Mouse (Mus musculus): Measurements from ENCODE around the gene Clcn3. TPM values are rescaled to one million over a fixed set of nuclear protein-coding genes. Genes with fewer than 3 reads are reported as not detected.
A peak's percentile ranks its signal among the peaks of the same experiment; 100 is the strongest.

Clcn3 gene
- polyA plus RNA-seq, 1 experiment from 2014 or later = 30.0 TPM

DNA sequence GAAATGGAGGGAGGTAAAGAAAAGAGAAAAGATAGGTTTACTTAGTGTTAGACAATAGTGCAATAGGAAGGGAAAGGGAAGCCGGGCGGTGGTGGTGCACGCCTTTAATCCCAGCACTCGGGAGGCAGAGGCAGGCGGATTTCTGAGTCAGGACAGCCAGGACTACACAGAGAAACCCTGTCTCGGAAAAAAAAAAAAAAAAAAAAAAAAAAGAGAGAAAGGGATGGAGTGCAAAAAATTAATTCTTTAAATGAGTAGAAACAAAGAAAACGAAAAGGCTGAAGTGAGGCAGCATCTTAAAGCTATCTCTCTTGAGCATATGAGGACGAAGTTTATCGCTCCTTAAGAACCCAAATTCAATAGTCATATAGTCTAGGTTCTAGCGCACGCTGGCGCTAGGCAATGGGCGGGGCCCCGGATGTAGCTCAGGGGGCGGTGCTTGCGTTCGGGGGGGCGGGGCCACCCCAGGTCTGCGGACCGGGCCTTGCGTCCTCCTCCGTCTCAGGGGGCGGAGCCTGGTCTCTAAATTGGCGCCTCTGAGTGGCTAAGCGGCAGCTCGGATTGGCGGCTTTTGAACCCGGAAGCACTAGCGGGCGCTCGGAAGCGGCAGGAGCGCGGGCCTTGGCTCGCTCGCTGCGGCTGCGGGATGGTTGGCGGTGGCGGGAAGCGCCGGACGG, 93.1 kb downstream of the Clcn3 start, which contains the start of gene Hpf1:
Hpf1 (plus strand) TSS at position 576 of the 677 bp plus-strand sequence.
- H3K4me2 ChIP-seq (replicated peaks) = peak within 1 kb of the TSS; percentile 62
- H3K9ac ChIP-seq = peak within 1 kb of the TSS; percentile 83
- H3K9me3 ChIP-seq = no peaks in the 10 kb centered on the region
- WGBS = 5% methylated on average over 43 of the region's 43 CpGs
- ATAC-seq = peak; percentile 100
- H3K4me1 ChIP-seq (replicated peaks) = peaks cover 9% of the 10 kb centered on the region; the same call in 1 of the 2 replicates
- H3K36me3 ChIP-seq = no peaks in the 10 kb centered on the region
- H3K27me3 ChIP-seq (replicated peaks) = no peaks in the 10 kb centered on the region
- H3K4me3 ChIP-seq (replicated peaks) = peak within 1 kb of the TSS; percentile 87
- peak within 1 kb of the TSS; percentile 54; the same call in 1 of the 2 replicates for H3K27ac ChIP-seq

DNA sequence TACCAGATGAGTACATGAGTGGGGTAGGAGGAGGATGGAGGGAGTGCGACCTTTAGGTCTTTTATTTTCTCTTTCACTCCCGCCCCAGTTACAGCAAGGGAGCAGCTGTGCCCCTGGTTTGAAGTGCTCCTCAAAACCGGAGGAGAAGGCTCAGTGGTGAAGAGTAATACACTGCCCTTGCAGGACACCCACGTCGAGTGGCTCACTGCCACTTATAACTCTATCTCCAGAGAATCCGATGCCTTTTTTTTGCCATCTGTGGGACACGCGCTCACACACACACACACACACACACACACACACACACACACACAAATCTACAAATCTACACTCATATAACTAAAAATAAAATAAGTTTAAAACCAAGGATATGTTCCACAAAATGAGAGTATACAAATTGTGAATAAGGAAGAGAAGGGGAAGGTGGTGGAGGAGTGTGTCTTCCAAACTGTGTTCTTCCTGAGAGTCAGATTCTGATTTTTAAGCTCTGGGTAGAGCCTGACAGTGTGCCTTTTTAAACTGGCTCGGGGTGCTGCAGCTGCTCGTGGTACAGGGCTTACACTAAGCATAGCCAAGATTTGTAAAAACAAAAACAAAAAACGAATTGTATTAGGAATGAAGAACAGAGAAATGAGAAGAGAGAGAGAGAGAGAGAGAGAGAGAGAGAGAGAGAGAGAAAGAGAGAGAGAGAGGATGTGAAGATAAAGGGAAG, 93.8 kb downstream of the Clcn3 start:
- H3K4me2 ChIP-seq (replicated peaks) = peak overlapping the region; percentile 62; the same call in 1 of the 2 replicates
- no peak overlapping the region; the same call in 1 of the 2 replicates for H3K4me3 ChIP-seq (replicated peaks)
- WGBS = 84% methylated on average over 11 of the region's 11 CpGs
- no peak for ATAC-seq
- no peak overlapping the region for H3K9ac ChIP-seq
- no peaks in the 10 kb centered on the region for H3K36me3 ChIP-seq
- H3K4me1 ChIP-seq (replicated peaks) = peaks cover 9% of the 10 kb centered on the region; the same call in 1 of the 2 replicates
- H3K9me3 ChIP-seq = no peaks in the 10 kb centered on the region
- H3K27me3 ChIP-seq (replicated peaks) = no peaks in the 10 kb centered on the region
- H3K27ac ChIP-seq = no peak overlapping the region

DNA sequence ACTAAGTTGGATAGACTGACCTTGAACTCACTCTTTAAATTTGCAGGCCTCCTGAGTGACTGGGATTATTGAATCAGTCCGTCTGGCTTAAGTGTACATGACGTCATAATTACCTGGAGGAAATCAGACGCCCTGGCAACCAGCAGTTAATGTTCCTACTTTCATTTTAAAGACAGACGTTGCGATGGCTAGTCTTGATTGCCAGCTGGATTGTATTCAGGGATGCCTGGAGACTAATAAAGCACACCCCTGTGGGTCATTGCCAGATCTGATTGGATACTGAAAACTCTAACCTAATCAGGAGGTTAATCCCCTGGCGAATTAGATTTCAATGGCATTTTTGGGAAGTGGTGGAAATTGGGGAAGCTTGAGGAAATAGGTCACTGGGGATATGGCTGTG, 96.4 kb downstream of the Clcn3 start:
- no peak overlapping the region for H3K4me2 ChIP-seq (replicated peaks)
- H3K27ac ChIP-seq = no peak overlapping the region
- H3K27me3 ChIP-seq (replicated peaks) = no peaks in the 10 kb centered on the region
- no peak for ATAC-seq
- H3K4me1 ChIP-seq (replicated peaks) = peaks cover 7% of the 10 kb centered on the region; the same call in 1 of the 2 replicates
- WGBS = 50% methylated on average over 6 of the region's 6 CpGs
- H3K4me3 ChIP-seq (replicated peaks) = no peak overlapping the region
- no peaks in the 10 kb centered on the region for H3K9me3 ChIP-seq
- H3K9ac ChIP-seq = no peak overlapping the region
- no peaks in the 10 kb centered on the region for H3K36me3 ChIP-seq

DNA sequence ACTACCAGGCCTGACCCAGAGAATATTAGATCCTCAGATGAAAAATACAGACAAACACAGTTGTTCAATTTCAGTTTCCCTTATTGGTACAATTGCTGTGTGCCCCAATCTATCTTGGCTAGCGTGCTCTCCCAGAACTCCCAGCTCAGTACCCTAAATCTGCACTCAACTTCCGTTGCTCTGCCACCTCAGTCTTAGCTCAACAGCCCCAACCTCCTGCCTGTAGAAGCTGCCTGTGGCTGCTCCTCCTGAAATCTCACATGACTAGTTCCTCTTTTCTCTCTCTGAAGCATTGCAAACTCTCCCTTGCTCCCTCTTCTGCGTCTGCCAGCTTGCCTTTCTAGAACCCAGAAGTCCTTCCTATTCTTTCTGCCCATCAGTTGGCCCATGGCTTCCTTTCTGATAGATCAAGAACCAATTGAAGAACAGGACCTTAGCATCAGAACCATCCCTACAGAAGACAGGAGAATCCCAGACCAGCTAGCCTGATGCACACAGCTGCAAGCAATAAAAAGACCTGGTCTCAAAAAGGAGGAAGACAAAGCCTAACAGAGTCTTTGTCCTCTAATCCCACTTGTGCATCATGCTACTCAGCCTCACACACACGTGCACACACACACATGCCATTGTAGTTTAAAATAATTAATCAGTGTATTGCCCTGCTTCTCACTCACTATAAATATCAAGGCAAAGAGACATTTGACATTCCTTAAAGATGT, 99.5 kb downstream of the Clcn3 start:
- ATAC-seq = no peak
- H3K36me3 ChIP-seq = no peaks in the 10 kb centered on the region
- H3K4me3 ChIP-seq (replicated peaks) = no peak overlapping the region
- 77% methylated on average over 4 of the region's 4 CpGs for WGBS
- no peaks in the 10 kb centered on the region for H3K4me1 ChIP-seq (replicated peaks)
- H3K9ac ChIP-seq = no peak overlapping the region
- H3K27ac ChIP-seq = no peak overlapping the region
- H3K27me3 ChIP-seq (replicated peaks) = no peaks in the 10 kb centered on the region
- H3K4me2 ChIP-seq (replicated peaks) = no peak overlapping the region
- H3K9me3 ChIP-seq = no peaks in the 10 kb centered on the region

DNA sequence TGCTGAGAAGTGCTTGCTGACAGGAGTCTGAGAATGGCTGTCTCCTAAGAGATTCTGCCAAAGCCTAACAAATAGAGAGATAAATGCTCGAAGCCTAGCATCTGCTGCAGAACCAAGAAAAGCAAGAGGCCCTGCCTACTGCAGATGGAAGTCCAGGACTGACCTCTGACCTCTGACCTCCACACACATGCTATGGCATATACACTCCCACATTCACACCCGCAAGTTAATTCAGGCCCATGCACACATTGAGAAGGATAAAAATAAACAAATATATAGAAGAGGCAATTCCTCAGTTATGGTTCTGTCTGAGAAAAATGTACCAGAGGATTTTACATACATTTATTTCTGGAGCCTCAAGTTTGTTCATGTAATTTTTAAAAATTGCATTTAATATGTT, 104.5 kb downstream of the Clcn3 start:
- H3K27me3 ChIP-seq (replicated peaks) = no peaks in the 10 kb centered on the region
- H3K4me2 ChIP-seq (replicated peaks) = no peak overlapping the region
- no peak overlapping the region for H3K27ac ChIP-seq
- H3K4me3 ChIP-seq (replicated peaks) = no peak overlapping the region
- H3K9ac ChIP-seq = no peak overlapping the region
- no peaks in the 10 kb centered on the region for H3K9me3 ChIP-seq
- ATAC-seq = no peak
- no peaks in the 10 kb centered on the region for H3K36me3 ChIP-seq
- H3K4me1 ChIP-seq (replicated peaks) = no peaks in the 10 kb centered on the region
- WGBS = 73% methylated on average over 2 of the region's 2 CpGs

DNA sequence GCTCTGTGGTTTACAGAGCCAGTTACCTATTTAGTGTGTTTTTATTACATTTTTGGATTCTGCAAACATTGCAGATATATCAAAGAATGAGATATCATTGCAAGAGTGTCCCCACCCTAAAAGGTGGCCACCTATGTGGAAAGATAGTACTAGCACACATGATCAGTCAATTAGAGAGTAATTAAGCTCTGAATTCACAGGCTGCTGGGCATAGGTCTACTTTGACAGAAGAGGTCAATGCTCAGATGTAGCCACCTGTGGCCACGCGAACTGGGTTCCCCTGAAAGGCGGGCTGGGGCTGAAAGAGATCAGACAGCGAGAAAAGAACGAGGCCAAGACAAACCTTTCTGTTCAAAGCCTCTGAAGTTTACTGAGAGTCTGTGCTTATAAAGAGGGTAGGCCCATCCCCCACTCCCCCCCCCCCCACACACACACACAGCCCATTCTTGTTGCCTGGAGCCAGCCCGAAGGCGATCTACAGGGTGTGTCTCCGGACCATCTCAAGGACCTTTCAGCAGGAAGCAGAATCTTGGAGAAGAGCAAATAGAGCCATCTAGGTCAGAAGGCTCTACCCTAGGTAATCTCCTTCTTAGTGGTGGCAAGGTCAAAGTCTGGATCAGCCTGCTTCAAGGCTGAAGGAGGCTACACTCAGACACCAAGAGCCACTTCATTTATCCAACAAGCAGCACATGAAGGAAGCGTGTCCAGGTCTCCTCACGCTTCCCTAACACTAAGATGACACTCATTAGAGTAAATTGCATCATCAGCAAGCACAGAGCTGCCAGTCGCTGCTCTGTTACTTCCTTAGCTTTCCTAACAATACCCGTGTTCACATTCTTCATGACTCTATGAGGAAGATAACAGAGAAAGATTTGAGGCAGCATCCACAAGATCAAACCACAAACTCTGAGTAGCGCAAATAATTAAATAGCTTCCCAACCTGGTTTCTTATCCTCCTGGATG, 112.6 kb downstream of the Clcn3 start:
- no peak overlapping the region for H3K27ac ChIP-seq
- ATAC-seq = peak; percentile 47; the same call in 1 of the 2 replicates
- no peak overlapping the region for H3K9ac ChIP-seq
- no peaks in the 10 kb centered on the region for H3K4me1 ChIP-seq (replicated peaks)
- no peak overlapping the region for H3K4me3 ChIP-seq (replicated peaks)
- no peak overlapping the region for H3K4me2 ChIP-seq (replicated peaks)
- H3K27me3 ChIP-seq (replicated peaks) = no peaks in the 10 kb centered on the region
- 72% methylated on average over 13 of the region's 13 CpGs for WGBS
- no peaks in the 10 kb centered on the region for H3K36me3 ChIP-seq
- no peaks in the 10 kb centered on the region for H3K9me3 ChIP-seq

DNA sequence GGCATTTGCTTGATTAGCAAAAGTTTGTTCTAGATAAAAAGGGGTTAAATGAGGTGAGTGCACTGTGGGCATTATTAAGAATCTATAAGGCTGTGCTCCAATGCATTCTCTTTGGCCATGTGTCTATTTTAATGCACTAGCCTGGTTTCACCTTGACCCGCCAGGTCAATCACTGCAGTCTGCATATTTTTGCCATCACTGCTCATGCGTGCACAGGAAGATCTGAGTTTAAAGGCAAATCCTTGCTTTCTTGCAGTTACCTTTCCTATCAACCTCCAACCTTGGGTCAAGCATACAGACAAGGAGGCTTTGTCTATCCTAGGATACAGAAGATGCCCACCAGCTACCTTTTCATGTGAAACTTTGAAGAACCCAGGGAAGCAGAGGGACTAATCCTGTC, 113.3 kb downstream of the Clcn3 start:
- Histone ChIP-seq H3K27ac (no peak overlapping the region), H3K9ac (no peak overlapping the region), H3K4me2 (replicated peaks) (no peak overlapping the region), H3K4me1 (replicated peaks) (no peaks in the 10 kb centered on the region), H3K36me3 (no peaks in the 10 kb centered on the region), H3K9me3 (no peaks in the 10 kb centered on the region), H3K27me3 (replicated peaks) (no peaks in the 10 kb centered on the region), H3K4me3 (replicated peaks) (no peak overlapping the region)
- 79% methylated on average over 2 of the region's 2 CpGs for WGBS
- no peak for ATAC-seq

DNA sequence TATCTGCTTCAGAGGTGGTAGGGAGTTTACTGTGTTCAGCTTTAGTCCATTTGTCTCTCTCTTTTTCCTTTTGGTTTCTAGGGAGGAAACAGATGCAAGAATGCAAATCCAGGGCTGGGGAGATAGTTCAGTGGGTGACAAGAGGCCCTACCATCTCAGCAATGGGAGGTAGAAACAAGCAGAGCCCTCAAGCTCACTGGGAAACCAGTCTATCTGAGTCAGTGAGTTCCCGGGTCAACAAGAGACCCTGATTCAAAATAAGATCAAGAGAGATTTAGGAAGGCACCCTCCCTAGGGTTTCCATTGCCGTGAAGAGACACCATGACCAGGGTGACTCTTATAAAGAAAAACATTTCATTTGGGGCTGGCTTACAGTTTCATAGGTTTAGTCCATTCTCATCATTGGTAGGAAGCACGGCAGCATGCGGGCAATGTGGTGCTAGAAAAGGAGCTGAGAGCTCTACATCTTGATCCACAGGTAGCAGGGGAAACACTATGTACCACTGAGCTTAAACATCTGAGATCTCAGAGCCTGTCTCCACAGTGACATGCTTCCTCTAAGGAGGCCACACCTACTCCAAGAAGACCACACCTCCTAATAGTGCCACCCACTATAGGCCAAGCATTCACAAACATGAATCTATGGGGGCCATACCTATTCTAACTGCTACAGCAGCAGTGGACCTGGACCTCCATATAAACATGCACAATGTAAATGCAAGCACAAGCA, 114.7 kb downstream of the Clcn3 start:
- H3K4me2 ChIP-seq (replicated peaks) = no peak overlapping the region
- WGBS = 85% methylated on average over 4 of the region's 4 CpGs
- H3K36me3 ChIP-seq = no peaks in the 10 kb centered on the region
- H3K9ac ChIP-seq = no peak overlapping the region
- no peak overlapping the region for H3K4me3 ChIP-seq (replicated peaks)
- no peak overlapping the region for H3K27ac ChIP-seq
- no peak for ATAC-seq
- H3K27me3 ChIP-seq (replicated peaks) = no peaks in the 10 kb centered on the region
- no peaks in the 10 kb centered on the region for H3K9me3 ChIP-seq
- H3K4me1 ChIP-seq (replicated peaks) = no peaks in the 10 kb centered on the region

DNA sequence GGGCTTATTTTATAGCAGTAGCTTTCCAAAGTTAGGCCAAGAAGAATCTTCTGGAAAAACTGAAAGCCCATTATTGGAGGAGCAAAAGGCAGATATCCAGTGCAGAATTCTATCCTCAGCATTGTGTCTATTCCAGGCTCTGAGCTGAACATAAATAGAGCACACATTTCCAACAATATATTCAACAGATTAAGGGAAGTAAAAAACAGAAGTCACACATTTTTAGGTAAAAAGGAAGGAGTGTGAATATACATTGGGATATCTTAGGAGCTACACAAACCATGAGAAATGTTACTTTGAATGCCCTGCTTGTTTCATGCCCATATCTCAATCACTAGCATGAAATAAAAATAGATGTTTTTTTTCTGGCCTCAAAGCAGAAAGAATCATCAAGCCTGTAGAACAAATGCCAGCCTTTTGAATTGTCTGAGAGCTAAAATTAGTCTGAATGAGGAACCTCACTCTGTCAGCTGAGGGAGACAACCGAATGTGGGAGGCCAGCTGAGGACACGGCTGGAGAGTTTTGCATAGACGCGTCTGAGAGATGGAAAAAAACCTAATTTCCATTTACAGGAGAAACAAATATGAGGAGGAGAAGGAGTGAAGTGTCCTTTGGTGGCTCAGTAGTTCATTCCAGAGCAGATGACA, 115.5 kb downstream of the Clcn3 start:
- 87% methylated on average over 4 of the region's 4 CpGs for WGBS

DNA sequence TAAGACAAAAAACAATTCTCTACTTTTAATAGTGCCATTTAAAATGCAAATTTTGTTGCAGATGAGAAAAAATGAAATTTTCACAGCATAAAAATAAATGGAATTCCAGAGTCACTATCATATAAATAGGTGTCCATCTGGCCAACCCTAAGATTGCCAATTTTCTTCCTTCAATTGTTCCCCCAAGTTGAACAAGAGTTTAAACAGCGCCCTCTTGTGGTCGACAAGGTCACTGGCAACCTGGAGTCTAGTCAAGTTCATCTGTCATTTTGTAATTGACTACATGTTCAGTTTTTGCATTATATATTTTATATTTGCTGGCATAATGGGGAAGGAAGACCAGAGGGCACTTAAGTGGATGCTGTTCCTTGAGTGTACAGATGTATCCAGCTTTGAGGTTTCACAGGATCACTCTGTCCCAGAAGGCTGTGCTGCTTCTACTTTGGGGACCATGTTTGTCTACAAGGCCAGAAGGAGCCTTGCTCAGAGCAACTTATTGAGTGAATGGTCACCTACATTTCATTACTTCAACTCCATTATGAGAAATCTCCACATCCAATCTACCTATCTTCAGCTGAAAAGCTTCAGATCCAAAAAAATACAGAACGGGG, 117.5 kb downstream of the Clcn3 start:
- H3K9me3 ChIP-seq = no peaks in the 10 kb centered on the region
- H3K4me2 ChIP-seq (replicated peaks) = no peak overlapping the region
- H3K4me3 ChIP-seq (replicated peaks) = no peak overlapping the region
- no peaks in the 10 kb centered on the region for H3K36me3 ChIP-seq
- ATAC-seq = no peak
- 34% methylated on average over 3 of the region's 3 CpGs for WGBS
- no peak overlapping the region for H3K27ac ChIP-seq
- no peak overlapping the region for H3K9ac ChIP-seq
- no peaks in the 10 kb centered on the region for H3K27me3 ChIP-seq (replicated peaks)
- H3K4me1 ChIP-seq (replicated peaks) = no peaks in the 10 kb centered on the region

More for the DNA sequence above, 115.5 kb downstream of the Clcn3 start:
- H3K4me1 ChIP-seq (replicated peaks) = no peaks in the 10 kb centered on the region
- no peaks in the 10 kb centered on the region for H3K27me3 ChIP-seq (replicated peaks)
- H3K4me3 ChIP-seq (replicated peaks) = no peak overlapping the region
- H3K9me3 ChIP-seq = no peaks in the 10 kb centered on the region
- no peak for ATAC-seq
- no peaks in the 10 kb centered on the region for H3K36me3 ChIP-seq
- no peak overlapping the region for H3K9ac ChIP-seq
- H3K4me2 ChIP-seq (replicated peaks) = no peak overlapping the region
- no peak overlapping the region for H3K27ac ChIP-seq

All from intestine, embryonic 15.5 days (tissue).